Mouse (Mus musculus) liver, embryonic 16.5 days (tissue): ENCODE measurements around the gene Frmd4a. TPM values are rescaled to one million over a fixed set of nuclear protein-coding genes. Genes with fewer than 3 reads are reported as not detected.

Source experiments
- ATAC-seq: fragments of 200-750 bp; cut with Nextera tagmentation; 2 replicates; pipeline ENCODE4 v1.8.0; 2017; ENCODE audit warnings: low read depth, mild to moderate bottlenecking, moderate number of reproducible peaks, moderate library complexity
- H3K27ac ChIP-seq: fragments of 300-500 bp; sonication (generic); 2 replicates; pipeline ENCODE4 v1.5.1; 2014; ENCODE audit warnings: mild to moderate bottlenecking, low read length
- H3K27me3 ChIP-seq: fragments of 300-500 bp; sonication (generic); 2 replicates; pipeline ENCODE4 v1.6.1; 2014; ENCODE audit warnings: low read depth, low read length, mixed read lengths; ENCODE audit not compliant: control insufficient read depth, insufficient read depth
- H3K36me3 ChIP-seq: fragments of 300-500 bp; sonication (generic); 2 replicates; pipeline ENCODE4 v1.6.1; 2014; ENCODE audit warnings: mild to moderate bottlenecking; ENCODE audit not compliant: control insufficient read depth, insufficient read depth
- H3K4me1 ChIP-seq: fragments of 300-500 bp; sonication (generic); 2 replicates; pipeline ENCODE4 v1.6.1; 2014; ENCODE audit warnings: low read depth, low read length, mixed read lengths; ENCODE audit not compliant: control insufficient read depth
- H3K4me2 ChIP-seq: fragments of 300-500 bp; sonication (generic); 2 replicates; pipeline ENCODE4 v1.6.1; 2014; ENCODE audit warnings: low read depth, low read length, mixed read lengths
- H3K4me3 ChIP-seq: fragments of 300-500 bp; sonication (generic); 2 replicates; pipeline ENCODE4 v1.5.1; 2014; ENCODE audit warnings: low read depth, mild to moderate bottlenecking, low read length
- H3K9ac ChIP-seq: fragments of 300-500 bp; sonication (generic); 2 replicates; pipeline ENCODE4 v1.6.1; 2014; ENCODE audit warnings: low read depth, low read length
- H3K9me3 ChIP-seq: fragments of 300-500 bp; sonication (generic); replicated peaks from 2 replicates; pipeline ENCODE4 v1.6.1; 2016; ENCODE audit warnings: low read length; ENCODE audit not compliant: control insufficient read depth
- WGBS: fragments of 180-500 bp; shearing (Covaris S2); extraction: QIAGEN DNeasy Blood & Tissue Kit; methylation state at CpG from one replicate; pipeline ENCODE4 v1.1.7; 2014; ENCODE audit not compliant: insufficient replicate concordance; 5-methylcytosine and 5-hydroxymethylcytosine counted together
- polyA plus RNA-seq: library from polyadenylated mRNA; unstranded; fragments of >200 nt; fragmentation: Nextera tagmentation; extraction: Ambion mirVana; gene quantifications from 2 replicates; pipeline ENCODE4 v1.2.1, GENCODE M21; 2015

Frmd4a gene
- polyA plus RNA-seq, 1 experiment from 2014 or later: 19.8 TPM

DNA sequence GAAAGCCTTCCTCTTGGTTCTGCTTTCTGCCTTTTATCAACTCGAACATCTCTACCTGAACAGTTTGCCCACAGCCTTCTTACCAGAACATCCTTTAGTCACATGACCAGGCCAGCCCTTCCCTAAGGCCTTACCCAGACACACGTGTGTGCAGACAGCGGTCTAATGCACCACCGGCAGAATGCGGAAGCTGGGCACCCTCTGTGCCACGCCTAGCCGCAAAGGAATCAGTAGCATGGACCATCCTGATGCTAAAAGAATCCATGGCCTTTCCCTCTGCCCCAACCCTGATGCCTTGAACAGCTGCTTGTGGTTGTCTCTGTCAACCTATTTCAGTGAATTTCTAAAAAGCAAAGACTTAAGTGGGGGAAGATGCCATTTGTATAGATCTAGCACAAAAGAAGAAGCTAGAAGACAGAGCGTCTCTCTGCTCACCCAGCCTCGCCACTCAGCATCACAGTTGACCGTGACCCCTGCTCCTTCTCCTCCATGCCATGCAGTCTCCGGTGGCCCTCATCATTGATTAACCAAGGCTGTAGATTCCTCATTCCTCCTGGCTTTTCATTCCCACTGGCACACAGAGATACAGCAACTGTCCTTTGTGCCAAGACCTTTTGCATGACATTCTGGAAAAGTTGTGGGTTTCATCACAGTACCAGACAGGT is 514.1 kb downstream of the Frmd4a start:
- Histone ChIP-seq H3K4me2 (no peak overlapping the region), H3K9ac (no peak overlapping the region), H3K4me1 (no peaks in the 10 kb centered on the region), H3K9me3 (no peaks in the 10 kb centered on the region), H3K27me3 (no peaks in the 10 kb centered on the region; the same call in 1 of the 2 replicates), H3K36me3 (no peaks in the 10 kb centered on the region), H3K27ac (no peak overlapping the region), H3K4me3 (no peak overlapping the region)
- no peak for ATAC-seq
- WGBS: 57% methylated on average over 11 of the region's 11 CpGs

DNA sequence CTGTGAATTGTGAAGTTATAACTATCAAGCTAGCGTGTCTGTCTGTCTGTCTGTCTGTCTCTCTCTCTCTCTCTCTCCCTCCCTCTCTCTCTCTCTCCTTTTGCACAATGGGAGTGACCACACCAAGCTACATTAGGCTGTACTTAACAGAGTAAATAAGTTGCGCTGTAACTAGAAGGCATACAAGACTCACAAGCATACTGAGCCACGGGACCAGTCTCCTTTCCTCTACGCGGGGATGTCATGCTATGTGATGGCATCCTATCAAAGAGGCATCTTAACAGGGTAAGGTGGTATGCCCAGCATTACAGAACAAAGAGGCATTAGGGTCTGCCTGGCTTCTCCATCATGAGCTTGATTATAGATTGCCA is 514.7 kb downstream of the Frmd4a start:
- no peaks in the 10 kb centered on the region for H3K36me3 ChIP-seq
- no peaks in the 10 kb centered on the region for H3K9me3 ChIP-seq
- no peaks in the 10 kb centered on the region; the same call in 1 of the 2 replicates for H3K27me3 ChIP-seq
- H3K4me3 ChIP-seq: no peak overlapping the region
- 87% methylated on average over 5 of the region's 5 CpGs for WGBS
- no peak overlapping the region for H3K4me2 ChIP-seq
- no peaks in the 10 kb centered on the region for H3K4me1 ChIP-seq
- no peak for ATAC-seq
- H3K9ac ChIP-seq: no peak overlapping the region
- no peak overlapping the region for H3K27ac ChIP-seq

DNA sequence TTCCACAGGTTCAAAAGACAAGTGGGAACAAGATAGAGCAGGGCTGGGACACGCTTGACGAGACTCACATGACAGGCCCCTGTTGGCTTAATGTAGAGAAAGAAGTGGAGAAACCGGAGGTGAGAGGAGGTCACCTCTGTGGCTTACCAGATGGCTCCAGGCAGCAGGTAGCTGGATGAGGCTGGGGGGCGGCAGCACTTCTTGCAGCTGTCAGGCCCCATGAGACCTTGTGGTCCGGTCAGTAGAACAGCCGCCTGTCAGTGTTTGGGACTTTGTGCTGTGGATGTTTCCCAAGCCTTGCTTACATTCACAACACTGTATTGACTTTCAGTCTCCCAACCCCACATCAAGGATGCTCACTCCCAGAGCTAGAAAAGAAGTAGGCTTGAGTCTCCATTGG is 515.4 kb downstream of the Frmd4a start:
- Histone ChIP-seq H3K4me2 (no peak overlapping the region), H3K27me3 (no peaks in the 10 kb centered on the region), H3K9ac (no peak overlapping the region), H3K27ac (no peak overlapping the region), H3K4me3 (no peak overlapping the region), H3K36me3 (no peaks in the 10 kb centered on the region), H3K4me1 (no peaks in the 10 kb centered on the region), H3K9me3 (no peaks in the 10 kb centered on the region)
- no peak for ATAC-seq
- 75% methylated on average over 6 of the region's 6 CpGs for WGBS

DNA sequence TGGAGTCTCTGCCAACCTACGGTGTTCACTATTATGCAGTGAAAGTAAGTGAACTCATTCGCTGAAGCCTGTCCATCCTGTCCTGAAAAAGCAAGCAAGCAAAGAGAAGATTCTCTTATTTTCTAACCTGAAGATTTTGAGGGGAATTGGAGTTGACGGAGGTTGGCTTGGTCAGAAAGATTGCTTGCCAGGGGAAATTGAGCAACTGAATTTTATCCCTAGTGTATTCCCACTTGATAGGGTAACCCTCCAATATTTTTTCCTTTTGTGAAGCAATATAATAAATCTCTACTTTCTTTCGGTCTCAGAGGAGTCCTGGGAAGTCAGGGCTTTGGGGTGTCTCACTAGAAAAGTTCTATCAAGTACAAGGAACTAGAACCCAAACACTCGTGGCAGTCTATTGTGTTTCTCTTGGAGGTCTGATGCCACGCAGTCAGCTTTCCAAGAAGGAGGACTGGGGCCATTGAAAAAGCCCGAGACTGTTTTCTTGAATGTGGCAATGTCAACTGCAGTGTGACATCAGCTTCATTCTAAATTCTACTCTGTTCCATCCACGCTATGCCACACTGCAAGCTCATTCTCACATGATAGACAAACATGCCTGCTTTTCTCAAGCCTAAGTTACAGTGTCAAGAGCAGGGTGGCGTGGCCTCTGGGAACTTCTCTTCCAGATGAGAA is 517.8 kb downstream of the Frmd4a start:
- H3K36me3 ChIP-seq: no peaks in the 10 kb centered on the region
- no peak for ATAC-seq
- no peak overlapping the region for H3K27ac ChIP-seq
- H3K4me2 ChIP-seq: no peak overlapping the region
- WGBS: 71% methylated on average over 9 of the region's 9 CpGs
- no peak overlapping the region for H3K4me3 ChIP-seq
- H3K9ac ChIP-seq: no peak overlapping the region
- H3K4me1 ChIP-seq: no peaks in the 10 kb centered on the region
- no peaks in the 10 kb centered on the region for H3K27me3 ChIP-seq
- no peaks in the 10 kb centered on the region for H3K9me3 ChIP-seq

DNA sequence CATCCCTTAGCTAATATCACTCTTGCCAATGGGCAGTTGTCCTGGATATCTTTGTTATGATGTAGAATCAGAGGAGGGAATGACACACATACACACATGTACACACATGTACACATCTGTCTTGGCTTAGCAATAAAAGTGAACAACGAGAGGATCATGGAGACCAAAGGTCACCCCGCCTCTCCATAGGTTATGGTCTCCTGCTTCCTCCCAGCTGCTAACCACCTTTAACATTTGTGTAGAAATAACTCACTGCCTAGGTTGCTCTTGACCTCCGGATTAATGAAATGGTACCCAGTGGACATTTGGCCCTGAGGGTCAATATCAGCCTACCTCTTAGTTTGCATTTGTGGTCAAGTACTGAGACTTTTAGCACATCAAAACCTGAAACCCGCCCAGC is 523.8 kb downstream of the Frmd4a start:
- no peaks in the 10 kb centered on the region for H3K36me3 ChIP-seq
- H3K4me2 ChIP-seq: no peak overlapping the region
- no peaks in the 10 kb centered on the region for H3K9me3 ChIP-seq
- H3K27ac ChIP-seq: no peak overlapping the region
- ATAC-seq: no peak
- WGBS: 59% methylated on average over 4 of the region's 4 CpGs
- no peak overlapping the region for H3K4me3 ChIP-seq
- no peaks in the 10 kb centered on the region for H3K4me1 ChIP-seq
- H3K9ac ChIP-seq: no peak overlapping the region
- H3K27me3 ChIP-seq: no peaks in the 10 kb centered on the region

DNA sequence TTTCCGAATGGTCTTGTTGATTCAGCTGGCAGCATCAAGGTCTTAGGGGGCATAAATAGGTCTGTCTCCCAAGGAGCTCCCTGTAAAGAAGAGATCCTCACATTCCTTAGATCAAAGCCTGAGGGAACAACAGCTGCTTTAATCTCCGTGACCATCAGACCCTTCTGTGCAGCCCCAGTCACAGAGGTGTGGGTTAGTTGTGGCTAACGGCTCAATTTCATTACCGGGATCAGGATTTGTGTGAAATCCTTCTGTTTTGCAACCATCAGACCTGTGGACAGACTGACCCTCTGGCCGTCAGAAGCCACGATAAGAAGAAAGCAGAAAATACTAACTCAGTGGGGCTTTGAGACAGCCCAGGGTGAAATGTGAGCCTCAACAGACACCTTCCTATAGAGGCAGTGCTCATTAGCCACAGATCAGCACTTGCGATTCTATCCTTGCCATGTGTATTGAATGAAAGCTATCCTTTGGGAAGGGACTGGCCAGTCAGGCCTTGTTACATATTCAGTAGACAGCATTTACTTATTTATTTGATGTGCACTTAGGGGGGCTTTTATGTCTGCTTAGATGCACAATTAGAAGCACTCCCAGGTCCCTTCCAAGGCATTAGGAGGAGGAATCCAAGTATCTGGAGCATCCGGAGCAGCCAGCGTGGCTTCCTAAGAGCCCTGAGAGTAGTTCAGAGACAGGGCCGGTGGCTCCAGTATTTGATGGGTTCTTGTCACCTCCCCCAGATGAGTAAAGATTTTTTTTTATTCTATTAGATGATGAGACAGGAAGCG is 524.5 kb downstream of the Frmd4a start:
- Histone ChIP-seq H3K36me3 (no peaks in the 10 kb centered on the region), H3K4me2 (no peak overlapping the region), H3K27ac (no peak overlapping the region), H3K4me3 (no peak overlapping the region), H3K9me3 (no peaks in the 10 kb centered on the region), H3K9ac (no peak overlapping the region), H3K27me3 (no peaks in the 10 kb centered on the region), H3K4me1 (no peaks in the 10 kb centered on the region)
- WGBS: 65% methylated on average over 11 of the region's 11 CpGs
- no peak for ATAC-seq

DNA sequence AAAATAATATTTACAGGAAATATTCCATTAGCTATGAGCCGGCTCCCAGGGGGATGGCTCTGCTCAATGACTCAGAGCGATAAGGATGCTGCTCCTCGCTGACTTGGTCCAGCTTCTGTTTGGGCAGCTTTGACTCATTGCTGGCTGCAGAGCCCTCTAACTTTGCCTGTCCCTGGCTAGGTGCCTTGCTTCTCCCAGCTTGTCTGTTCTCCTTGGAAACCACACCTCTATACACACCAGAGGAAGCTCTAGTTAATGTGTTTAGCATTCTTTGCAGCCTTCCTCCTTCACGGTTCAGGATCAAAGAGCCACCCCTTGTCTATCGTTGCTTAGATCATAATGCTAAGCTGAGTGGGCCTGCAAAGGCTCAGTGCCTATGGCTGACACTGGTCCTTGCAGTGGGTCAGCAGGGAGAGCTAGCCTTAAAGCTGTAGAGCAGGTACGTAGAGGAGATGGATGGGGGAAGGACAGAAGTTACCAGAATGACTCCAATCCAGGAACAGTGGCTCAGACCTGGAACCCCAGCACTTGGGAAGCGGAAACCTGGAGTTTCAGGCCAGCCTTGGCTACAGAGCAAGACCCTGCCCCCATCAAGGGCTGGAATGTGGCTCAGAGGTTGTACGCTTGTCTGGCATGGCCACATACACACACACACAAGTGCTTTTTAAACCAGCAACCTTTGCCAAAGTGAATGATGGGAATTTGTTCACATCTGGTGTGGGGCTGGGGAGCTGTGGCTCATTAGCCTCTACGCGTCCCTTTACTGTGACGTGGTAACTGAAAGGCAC is 525.3 kb downstream of the Frmd4a start:
- H3K4me3 ChIP-seq: no peak overlapping the region
- H3K27ac ChIP-seq: no peak overlapping the region
- no peaks in the 10 kb centered on the region for H3K27me3 ChIP-seq
- no peak overlapping the region for H3K4me2 ChIP-seq
- H3K9me3 ChIP-seq: no peaks in the 10 kb centered on the region
- ATAC-seq: no peak; the same call in 1 of the 2 replicates
- no peaks in the 10 kb centered on the region for H3K4me1 ChIP-seq
- WGBS: 70% methylated on average over 11 of the region's 11 CpGs
- no peak overlapping the region for H3K9ac ChIP-seq
- no peaks in the 10 kb centered on the region for H3K36me3 ChIP-seq

DNA sequence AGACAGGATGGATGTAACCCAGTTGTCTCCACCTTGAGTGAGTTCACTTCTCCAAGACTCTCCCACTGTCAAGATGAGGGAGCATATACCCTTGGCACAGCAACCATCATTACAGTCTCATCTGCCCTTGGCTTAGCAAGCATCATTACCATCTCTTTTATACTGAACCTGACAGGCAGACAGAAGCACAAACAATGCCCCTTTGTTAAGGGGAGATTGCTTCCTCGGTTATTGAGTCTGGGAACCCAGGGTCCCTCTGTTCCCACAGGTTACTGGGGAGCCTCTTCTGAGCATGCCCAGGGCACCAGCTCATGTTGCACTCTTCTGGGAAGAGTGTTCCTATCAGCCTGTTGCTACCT is 525.9 kb downstream of the Frmd4a start:
- Histone ChIP-seq H3K9ac (no peak overlapping the region), H3K4me1 (no peaks in the 10 kb centered on the region), H3K27me3 (no peaks in the 10 kb centered on the region), H3K4me2 (no peak overlapping the region), H3K27ac (no peak overlapping the region), H3K9me3 (no peaks in the 10 kb centered on the region), H3K36me3 (no peaks in the 10 kb centered on the region), H3K4me3 (no peak overlapping the region)
- no peak for ATAC-seq
- 44% methylated on average over 1 of the region's 1 CpGs for WGBS
